Mouse (Mus musculus): ENCODE measurements around the gene Tmem109.
A peak's percentile ranks its signal among the peaks of the same experiment; 100 is the strongest.

The Tmem109 gene

GRCm38 (mm10) chr19:10839010-10839892, 42.5 kb downstream of the Tmem109 start, which contains the start of gene Slc15a3:
TSS of gene Slc15a3 (plus strand) at chr19:10839727.
- no peak for DNase-seq

- DNase-seq, result no peak
Observed at GRCm38 (mm10) chr19:10835671-10836070, 46.1 kb downstream of the Tmem109 start.

GRCm38 (mm10) chr19:10833611-10834010, 48.2 kb downstream of the Tmem109 start:
- DNase-seq, result no peak

- DNase-seq, result no peak
Observed at GRCm38 (mm10) chr19:10832030-10832429, 49.8 kb downstream of the Tmem109 start.

GRCm38 (mm10) chr19:10831424-10831823, 50.4 kb downstream of the Tmem109 start:
- DNase-seq, result peak; percentile 66

GRCm38 (mm10) chr19:10829436-10830175, 52.2 kb downstream of the Tmem109 start, which contains the start of gene Cd6:
TSS of gene Cd6 (minus strand) at chr19:10830058.
- no peak for DNase-seq

- no peak for DNase-seq
Observed at GRCm38 (mm10) chr19:10828321-10828720, 53.5 kb downstream of the Tmem109 start.

- DNase-seq, result no peak
Observed at GRCm38 (mm10) chr19:10824061-10824460, 57.7 kb downstream of the Tmem109 start.

GRCm38 (mm10) chr19:10822534-10822933, 59.3 kb downstream of the Tmem109 start:
- no peak for DNase-seq

GRCm38 (mm10) chr19:10821319-10821718, 60.5 kb downstream of the Tmem109 start:
- no peak for DNase-seq

All from kidney, postnatal 14 days (tissue).